Mouse (Mus musculus): ENCODE results near the gene Nfib. TPM values are rescaled to one million over a fixed set of nuclear protein-coding genes. Genes with fewer than 3 reads are reported as not detected.

Gene Nfib
- total RNA-seq, 2 experiments from 2014 or later = 92.9 to 104 TPM

- intact Hi-C loops (cut with DNase I; ENCODE audit: low total_unique reads) = no loop called here
- no peak for DNase-seq
Observed at GRCm38 (mm10) chr4:82494424-82494823, 211.1 kb downstream of the Nfib start.

GRCm38 (mm10) chr4:82493865-82494264 lies 211.7 kb downstream of the Nfib start:
- intact Hi-C loops (cut with DNase I; ENCODE audit: low total_unique reads) = no loop called here

GRCm38 (mm10) chr4:82493363-82493762 lies 212.2 kb downstream of the Nfib start:
- intact Hi-C loops (cut with DNase I; ENCODE audit: low total_unique reads) = no loop called here

More at GRCm38 (mm10) chr4:82493865-82494264, 211.7 kb downstream of the Nfib start:
- no peak for DNase-seq

GRCm38 (mm10) chr4:82492737-82493136 lies 212.8 kb downstream of the Nfib start:
- no peak for DNase-seq
- intact Hi-C loops (cut with DNase I; ENCODE audit: low total_unique reads) = no loop called here

More at GRCm38 (mm10) chr4:82493363-82493762, 212.2 kb downstream of the Nfib start:
- no peak for DNase-seq

- intact Hi-C loops (cut with DNase I; ENCODE audit: low total_unique reads) = no loop called here
- DNase-seq = no peak
Observed at GRCm38 (mm10) chr4:82489939-82490338, 215.6 kb downstream of the Nfib start.

- no peak for DNase-seq
- intact Hi-C loops (cut with DNase I; ENCODE audit: low total_unique reads) = no loop called here
Observed at GRCm38 (mm10) chr4:82485910-82486309, 219.6 kb downstream of the Nfib start.

GRCm38 (mm10) chr4:82483871-82484270 lies 221.7 kb downstream of the Nfib start:
- intact Hi-C loops (cut with DNase I; ENCODE audit: low total_unique reads) = no loop called here
- DNase-seq = no peak

- no peak for DNase-seq
- intact Hi-C loops (cut with DNase I; ENCODE audit: low total_unique reads) = no loop called here
Observed at GRCm38 (mm10) chr4:82483298-82483697, 222.3 kb downstream of the Nfib start.

- intact Hi-C loops (cut with DNase I; ENCODE audit: low total_unique reads) = no loop called here
- DNase-seq = no peak
Observed at GRCm38 (mm10) chr4:82480635-82481034, 224.9 kb downstream of the Nfib start.

- DNase-seq = no peak
Observed at GRCm38 (mm10) chr4:82479394-82479793, 226.2 kb downstream of the Nfib start.

GRCm38 (mm10) chr4:82477742-82478141 lies 227.8 kb downstream of the Nfib start:
- DNase-seq = no peak
- intact Hi-C loops (cut with DNase I; ENCODE audit: low total_unique reads) = no loop called here

More at GRCm38 (mm10) chr4:82479394-82479793, 226.2 kb downstream of the Nfib start:
- intact Hi-C loops (cut with DNase I; ENCODE audit: low total_unique reads) = no loop called here

- DNase-seq = no peak
Observed at GRCm38 (mm10) chr4:82476411-82476810, 229.1 kb downstream of the Nfib start.

GRCm38 (mm10) chr4:82474334-82474733 lies 231.2 kb downstream of the Nfib start:
- intact Hi-C loops (cut with DNase I; ENCODE audit: low total_unique reads) = no loop called here
- DNase-seq = no peak

More at GRCm38 (mm10) chr4:82476411-82476810, 229.1 kb downstream of the Nfib start:
- intact Hi-C loops (cut with DNase I; ENCODE audit: low total_unique reads) = no loop called here

- DNase-seq = no peak
- intact Hi-C loops (cut with DNase I; ENCODE audit: low total_unique reads) = no loop called here
Observed at GRCm38 (mm10) chr4:82470938-82471320, 234.6 kb downstream of the Nfib start.

- no peak for DNase-seq
- intact Hi-C loops (cut with DNase I; ENCODE audit: low total_unique reads) = no loop called here
Observed at GRCm38 (mm10) chr4:82470212-82470937, 235.2 kb downstream of the Nfib start.

GRCm38 (mm10) chr4:82468944-82469343 lies 236.6 kb downstream of the Nfib start:
- no peak for DNase-seq
- intact Hi-C loops (cut with DNase I; ENCODE audit: low total_unique reads) = no loop called here

GRCm38 (mm10) chr4:82466717-82467116 lies 238.8 kb downstream of the Nfib start:
- peak; percentile 51 for DNase-seq
- intact Hi-C loops (cut with DNase I; ENCODE audit: low total_unique reads) = no loop called here

GRCm38 (mm10) chr4:82466144-82466543 lies 239.4 kb downstream of the Nfib start:
- DNase-seq = peak; percentile 26
- intact Hi-C loops (cut with DNase I; ENCODE audit: low total_unique reads) = no loop called here

GRCm38 (mm10) chr4:82464051-82464632 lies 241.4 kb downstream of the Nfib start:
- DNase-seq = peak; percentile 65

GRCm38 (mm10) chr4:82463189-82463715 lies 242.3 kb downstream of the Nfib start:
- intact Hi-C loops (cut with DNase I; ENCODE audit: low total_unique reads) = no loop called here
- DNase-seq = no peak

More at GRCm38 (mm10) chr4:82464051-82464632, 241.4 kb downstream of the Nfib start:
- intact Hi-C loops (cut with DNase I; ENCODE audit: low total_unique reads) = no loop called here

GRCm38 (mm10) chr4:82461676-82462075 lies 243.9 kb downstream of the Nfib start:
- DNase-seq = no peak
- intact Hi-C loops (cut with DNase I; ENCODE audit: low total_unique reads) = no loop called here
